Mouse (Mus musculus) midbrain, postnatal 0 days (tissue): ENCODE data around the gene Gpr137. TPM values are rescaled to one million over a fixed set of nuclear protein-coding genes. Genes with fewer than 3 reads are reported as not detected.

ENCODE experiments used
- ATAC-seq: fragments of 200-750 bp; cut with Nextera tagmentation; 2 replicates; pipeline ENCODE4 v1.8.0; 2017; ENCODE audit warnings: moderate number of reproducible peaks, mild to moderate bottlenecking, moderate TSS enrichment, moderate library complexity; ENCODE audit not compliant: low FRiP score
- DNase-seq: peaks from one replicate; pipeline ENCODE4 v3.0.0-alpha.2; 2015; ENCODE audit warnings: low spot score
- H3K27ac ChIP-seq: fragments of 300-500 bp; sonication (generic); 2 replicates; pipeline ENCODE4 v1.5.1; 2014; ENCODE audit warnings: low read depth, mild to moderate bottlenecking, low read length, mixed read lengths
- H3K27me3 ChIP-seq: fragments of 300-500 bp; sonication (generic); 2 replicates; pipeline ENCODE4 v1.6.1; 2014; ENCODE audit warnings: low read length, control low read depth, mixed read lengths; ENCODE audit not compliant: insufficient read depth
- H3K36me3 ChIP-seq: fragments of 300-500 bp; sonication (generic); 2 replicates; pipeline ENCODE4 v1.6.1; 2014; ENCODE audit warnings: low read length, control low read depth, mixed read lengths; ENCODE audit not compliant: insufficient read depth
- H3K4me1 ChIP-seq: fragments of 300-500 bp; sonication (generic); 2 replicates; pipeline ENCODE4 v1.6.1; 2014; ENCODE audit warnings: mild to moderate bottlenecking, control low read depth, antibody characterized with exemption, low read length, mixed read lengths; ENCODE audit not compliant: insufficient read depth
- H3K4me2 ChIP-seq: fragments of 300-500 bp; sonication (generic); 2 replicates; pipeline ENCODE4 v1.6.1; 2014; ENCODE audit warnings: low read depth, mild to moderate bottlenecking, low read length, mixed read lengths; ENCODE audit not compliant: poor library complexity, severe bottlenecking
- H3K4me3 ChIP-seq: fragments of 300-500 bp; sonication (generic); 2 replicates; pipeline ENCODE4 v1.5.1; 2014; ENCODE audit warnings: low read depth, mild to moderate bottlenecking, low read length, moderate library complexity
- H3K9ac ChIP-seq: fragments of 300-500 bp; sonication (generic); replicated peaks from 2 replicates; pipeline ENCODE4 v1.6.1; 2014; ENCODE audit warnings: mild to moderate bottlenecking, low read length, moderate library complexity, mixed read lengths; ENCODE audit not compliant: poor library complexity, severe bottlenecking
- H3K9me3 ChIP-seq: fragments of 300-500 bp; sonication (generic); 2 replicates; pipeline ENCODE4 v1.6.1; 2016; ENCODE audit warnings: low read length, control low read depth
- CTCF ChIP-seq: IDR thresholded peaks from 2 replicates; pipeline ENCODE4 v1.5.1; 2016; ENCODE audit warnings: antibody characterized with exemption, mild to moderate bottlenecking
- WGBS: fragments of 180-500 bp; shearing (Covaris S2); extraction: QIAGEN DNeasy Blood & Tissue Kit; methylation state at CpG from one replicate; pipeline ENCODE4 v1.1.7; 2014; 5-methylcytosine and 5-hydroxymethylcytosine counted together
- polyA plus RNA-seq: library from polyadenylated mRNA; unstranded; fragments of >200 nt; fragmentation: Nextera tagmentation; extraction: Ambion mirVana; gene quantifications from 2 replicates; pipeline ENCODE4 v1.2.1, GENCODE M21; 2015
- total RNA-seq: library from RNA; depleted of rRNA; stranded (reverse); fragments of >200 nt; gene quantifications from 2 replicates; pipeline ENCODE4 v1.2.3, GENCODE M21; 2014

Gpr137 gene
- total and polyA plus RNA-seq, 2 experiments from 2014 or later = 78.8 to 101 TPM

GRCm38 (mm10) chr19:6952712-6953037 is 10.4 kb upstream of the Gpr137 start:
- H3K27ac ChIP-seq = peak overlapping the region; percentile 85; the same call in 1 of the 2 replicates
- no peak for TF ChIP-seq CTCF
- H3K4me1 ChIP-seq = 0 out of 2 replicates have a peak, but pooled peaks cover 3% of the 10 kb centered on the region
- H3K4me3 ChIP-seq = peak overlapping the region; percentile 59
- ATAC-seq (no peak), DNase-seq (no peak)
- H3K9ac ChIP-seq = no peak overlapping the region
- peaks cover 13% of the 10 kb centered on the region; the same call in 1 of the 2 replicates for H3K36me3 ChIP-seq
- H3K27me3 ChIP-seq = no peaks in the 10 kb centered on the region
- peak overlapping the region; percentile 76 for H3K4me2 ChIP-seq
- H3K9me3 ChIP-seq = no peaks in the 10 kb centered on the region
- WGBS = 29% methylated on average over 3 of the region's 3 CpGs

GRCm38 (mm10) chr19:6951994-6952711 is 9.9 kb upstream of the Gpr137 start:
- Histone ChIP-seq H3K4me2 (peak overlapping the region; percentile 76), H3K27me3 (no peaks in the 10 kb centered on the region), H3K9me3 (no peaks in the 10 kb centered on the region), H3K4me1 (0 out of 2 replicates have a peak, but pooled peaks cover 3% of the 10 kb centered on the region), H3K4me3 (peak overlapping the region; percentile 59), H3K27ac (peak overlapping the region; percentile 85), H3K9ac (peak overlapping the region; percentile 57), H3K36me3 (peaks cover 13% of the 10 kb centered on the region; the same call in 1 of the 2 replicates)
- peak; percentile 69 for DNase-seq
- TF ChIP-seq CTCF = no peak
- 3% methylated on average over 30 of the region's 31 CpGs for WGBS
- ATAC-seq = peak; percentile 53

- peak; percentile 96 for DNase-seq
- TF ChIP-seq CTCF = no peak
- Histone ChIP-seq H3K27ac (peak overlapping the region; percentile 85), H3K4me3 (peak overlapping the region; percentile 59), H3K4me1 (0 out of 2 replicates have a peak, but pooled peaks cover 3% of the 10 kb centered on the region), H3K9me3 (no peaks in the 10 kb centered on the region), H3K27me3 (no peaks in the 10 kb centered on the region), H3K9ac (peak overlapping the region; percentile 64), H3K36me3 (peaks cover 13% of the 10 kb centered on the region; the same call in 1 of the 2 replicates), H3K4me2 (peak overlapping the region; percentile 76)
- peak; percentile 78 for ATAC-seq
- under 1% methylated on average over 35 of the region's 35 CpGs for WGBS
Measured at GRCm38 (mm10) chr19:6951381-6951968, 9.2 kb upstream of the Gpr137 start.

- peak overlapping the region; percentile 59 for H3K4me3 ChIP-seq
Measured at GRCm38 (mm10) chr19:6950613-6951153, 8.4 kb upstream of the Gpr137 start.

GRCm38 (mm10) chr19:6949951-6950350 is 7.7 kb upstream of the Gpr137 start:
- H3K36me3 ChIP-seq = peaks cover 5% of the 10 kb centered on the region; the same call in 1 of the 2 replicates

More at GRCm38 (mm10) chr19:6950613-6951153, 8.4 kb upstream of the Gpr137 start:
- Histone ChIP-seq H3K27me3 (no peaks in the 10 kb centered on the region), H3K9me3 (no peaks in the 10 kb centered on the region), H3K36me3 (peaks cover 12% of the 10 kb centered on the region; the same call in 1 of the 2 replicates), H3K9ac (peak overlapping the region; percentile 64), H3K27ac (peak overlapping the region; percentile 85), H3K4me2 (peak overlapping the region; percentile 76), H3K4me1 (0 out of 2 replicates have a peak, but pooled peaks cover 3% of the 10 kb centered on the region)
- DNase-seq (peak; percentile 80), ATAC-seq (peak; percentile 29; the same call in 1 of the 2 replicates)
- no peak for TF ChIP-seq CTCF
- under 1% methylated on average over 28 of the region's 28 CpGs for WGBS

More at GRCm38 (mm10) chr19:6949951-6950350, 7.7 kb upstream of the Gpr137 start:
- Histone ChIP-seq H3K27me3 (no peaks in the 10 kb centered on the region), H3K4me1 (0 out of 2 replicates have a peak, but pooled peaks cover 3% of the 10 kb centered on the region), H3K4me3 (peak overlapping the region; percentile 59), H3K4me2 (peak overlapping the region; percentile 76), H3K9me3 (no peaks in the 10 kb centered on the region), H3K27ac (peak overlapping the region; percentile 85; the same call in 1 of the 2 replicates), H3K9ac (peak overlapping the region; percentile 64; the same call in 1 of the 2 replicates)
- DNase-seq = no peak
- no peak for ATAC-seq
- 55% methylated on average over 5 of the region's 5 CpGs for WGBS
- TF ChIP-seq CTCF = no peak
